Mouse (Mus musculus) small intestine, adult 2 months (tissue): Measurements from ENCODE around the gene Resp18. TPM values are rescaled to one million over a fixed set of nuclear protein-coding genes. Genes with fewer than 3 reads are reported as not detected.

Source experiments
- H3K27ac ChIP-seq: fragments of 200-500 bp; 2 replicates; pipeline ENCODE4 v1.5.1; 2012; ENCODE audit warnings: low read depth, low read length, control low read depth, inconsistent platforms; ENCODE audit not compliant: insufficient read depth
- H3K27me3 ChIP-seq: fragments of 200-500 bp; 2 replicates; pipeline ENCODE4 v1.6.1; 2012; ENCODE audit warnings: mild to moderate bottlenecking, moderate library complexity, low read length, inconsistent platforms; ENCODE audit not compliant: control insufficient read depth, insufficient read depth
- H3K36me3 ChIP-seq: fragments of 200-500 bp; 2 replicates; pipeline ENCODE4 v1.6.1; 2012; ENCODE audit warnings: mild to moderate bottlenecking, low read length, control low read depth, inconsistent platforms; ENCODE audit not compliant: control insufficient read depth, insufficient read depth
- H3K4me1 ChIP-seq: fragments of 200-500 bp; 2 replicates; pipeline ENCODE4 v1.6.1; 2012; ENCODE audit warnings: low read length, inconsistent platforms, mixed read lengths; ENCODE audit not compliant: control insufficient read depth, insufficient read depth, insufficient read length
- H3K4me3 ChIP-seq: fragments of 200-500 bp; 2 replicates; pipeline ENCODE4 v1.5.1; 2012; ENCODE audit warnings: low read depth, mild to moderate bottlenecking, control low read depth, inconsistent platforms, low read length, moderate library complexity
- CTCF ChIP-seq: fragments of 200-500 bp; IDR thresholded peaks from 2 replicates; pipeline ENCODE4 v1.5.1; 2012; ENCODE audit warnings: low read depth, mild to moderate bottlenecking, control low read depth, inconsistent platforms, low read length, moderate library complexity, mixed read lengths; ENCODE audit not compliant: insufficient replicate concordance, insufficient read length; ENCODE audit errors: extremely low read depth
- POLR2A ChIP-seq: fragments of 200-500 bp; IDR thresholded peaks from 2 replicates; pipeline ENCODE4 v1.6.1; 2012; ENCODE audit warnings: low read depth, mild to moderate bottlenecking, control low read depth, inconsistent platforms, low read length, moderate library complexity
- WGBS: fragments of 180-500 bp; shearing (Covaris S2); methylation state at CpG from one replicate; pipeline ENCODE4 v1.1.7; 2018; 5-methylcytosine and 5-hydroxymethylcytosine counted together
- polyA plus RNA-seq: library from polyadenylated mRNA; depleted of rRNA; stranded (reverse); fragments of >200 nt; gene quantifications from 2 replicates; pipeline ENCODE4 v1.2.3, GENCODE M21; 2012

Resp18 gene
- polyA plus RNA-seq, 1 experiment = 6.2 TPM

DNA sequence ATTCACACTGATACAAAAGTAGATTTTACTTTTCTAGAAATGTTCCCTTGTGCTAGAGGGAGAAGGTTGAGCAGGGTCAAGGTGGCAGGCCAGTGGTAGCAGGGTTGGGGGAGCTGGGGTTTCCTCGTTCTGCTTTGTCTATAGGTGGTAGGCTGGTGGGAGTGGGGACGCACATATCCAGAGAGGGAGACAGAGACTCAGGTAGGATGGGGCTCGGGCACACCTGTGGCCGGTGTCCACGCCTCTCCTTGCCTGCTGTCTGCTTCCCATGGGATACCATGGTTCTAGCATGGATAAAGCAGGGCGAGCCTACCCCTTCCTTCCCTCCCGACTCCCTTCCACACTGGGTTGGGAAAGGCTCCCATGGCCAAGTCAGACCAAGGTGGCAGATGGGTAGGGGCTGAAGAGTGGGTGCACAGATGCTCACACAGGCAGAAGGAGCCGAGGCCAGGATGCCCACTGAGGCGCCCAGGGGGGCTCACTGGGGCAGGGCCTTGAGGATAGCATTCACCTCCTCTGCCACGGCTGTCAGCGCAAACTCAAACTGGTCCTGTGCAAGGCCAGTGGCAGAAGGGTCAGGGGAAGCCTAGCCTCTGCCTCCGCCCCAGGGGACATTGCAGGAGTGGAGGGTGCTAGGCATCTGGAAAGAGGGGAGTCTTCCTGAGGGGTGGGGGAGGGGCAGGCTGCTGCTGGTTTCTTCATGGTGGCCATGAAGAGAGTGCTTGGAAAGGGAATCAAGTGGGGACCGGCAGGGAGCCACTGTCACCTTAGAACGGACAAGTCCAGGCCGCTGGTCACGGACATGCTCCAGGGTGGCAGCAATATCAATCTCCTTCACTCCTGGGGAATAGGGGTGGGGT is 30.9 kb downstream of the Resp18 start:
- Histone ChIP-seq H3K4me3 (no peak overlapping the region), H3K27me3 (no peaks in the 10 kb centered on the region), H3K4me1 (peaks cover 10% of the 10 kb centered on the region), H3K36me3 (peaks cover 6% of the 10 kb centered on the region; the same call in 1 of the 2 replicates), H3K27ac (no peak overlapping the region)
- no peak for TF ChIP-seq POLR2A
- WGBS = 86% methylated on average over 16 of the region's 16 CpGs

DNA sequence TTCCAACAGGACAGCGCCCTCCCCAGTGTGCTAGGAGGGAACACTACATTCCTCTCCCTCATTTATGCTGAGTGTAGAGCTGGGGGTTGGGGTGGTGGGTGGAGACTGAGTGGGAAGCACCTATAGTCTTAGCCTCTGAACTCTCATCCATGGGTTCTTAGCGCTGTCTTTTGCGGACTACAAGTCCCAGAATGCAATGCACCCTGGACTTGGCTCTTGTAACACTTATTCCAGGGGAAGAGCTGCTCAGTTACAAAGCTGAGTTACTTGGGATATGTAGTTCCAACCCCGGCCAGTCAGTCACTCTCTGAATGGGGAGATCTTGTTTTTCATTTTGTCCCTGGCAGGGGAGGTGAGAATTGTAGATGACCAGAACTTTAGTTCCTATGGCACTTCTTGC is 33.4 kb downstream of the Resp18 start:
- 39% methylated on average over 4 of the region's 4 CpGs for WGBS
- Histone ChIP-seq H3K4me1 (0 out of 2 replicates have a peak, but pooled peaks cover 5% of the 10 kb centered on the region), H3K27me3 (no peaks in the 10 kb centered on the region), H3K4me3 (no peak overlapping the region), H3K27ac (no peak overlapping the region), H3K36me3 (peaks cover 19% of the 10 kb centered on the region)
- TF ChIP-seq CTCF (no peak), POLR2A (no peak)

DNA sequence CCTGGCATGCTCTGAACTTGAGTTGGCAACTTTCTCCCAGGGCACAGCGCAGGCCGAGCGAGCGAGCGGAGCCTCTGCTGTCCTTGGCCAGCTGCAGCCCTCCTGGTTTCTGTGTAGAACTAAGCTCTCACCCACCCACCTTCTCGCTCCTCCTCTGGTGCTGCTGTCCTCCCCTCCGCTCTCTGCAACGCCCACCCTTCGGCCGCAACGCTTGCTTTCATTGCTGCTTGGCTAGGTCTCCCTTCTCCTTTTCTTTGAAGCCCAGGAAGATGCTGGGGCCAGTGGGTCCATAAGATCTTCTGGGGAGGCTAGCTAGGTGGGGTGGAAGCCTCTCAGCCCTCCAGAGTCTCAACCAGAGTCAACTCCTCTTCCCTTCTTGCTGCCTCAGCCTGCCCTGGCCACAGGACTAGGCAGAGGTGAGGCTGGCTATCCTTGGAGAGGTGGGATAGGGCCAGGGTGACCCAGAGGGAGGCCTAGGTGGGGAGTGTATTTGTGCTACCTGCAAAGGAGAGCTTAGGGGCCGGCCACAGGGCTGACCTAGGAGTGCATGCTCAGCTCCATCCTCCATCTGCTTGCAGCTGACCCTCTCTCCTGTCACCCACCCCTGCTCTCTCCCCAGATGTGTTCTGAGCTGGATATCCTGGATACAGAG is 33.9 kb downstream of the Resp18 start:
- H3K4me1 ChIP-seq = 0 out of 2 replicates have a peak, but pooled peaks cover 5% of the 10 kb centered on the region
- H3K4me3 ChIP-seq = no peak overlapping the region
- WGBS = 93% methylated on average over 12 of the region's 12 CpGs
- no peaks in the 10 kb centered on the region for H3K27me3 ChIP-seq
- TF ChIP-seq CTCF (no peak), POLR2A (no peak)
- H3K36me3 ChIP-seq = peaks cover 25% of the 10 kb centered on the region
- H3K27ac ChIP-seq = no peak overlapping the region

- Histone ChIP-seq H3K4me1 (0 out of 2 replicates have a peak, but pooled peaks cover 2% of the 10 kb centered on the region), H3K27me3 (no peaks in the 10 kb centered on the region), H3K4me3 (no peak overlapping the region), H3K36me3 (peaks cover 25% of the 10 kb centered on the region), H3K27ac (no peak overlapping the region)
- 95% methylated on average over 14 of the region's 14 CpGs for WGBS
- no peak for TF ChIP-seq CTCF
- TF ChIP-seq POLR2A = no peak
Observed at GRCm38 (mm10) chr1:75243411-75243810, 34.8 kb downstream of the Resp18 start.

- no peak overlapping the region for H3K4me3 ChIP-seq
- H3K36me3 ChIP-seq = peaks cover 25% of the 10 kb centered on the region
- peaks cover 5% of the 10 kb centered on the region; the same call in 1 of the 2 replicates for H3K4me1 ChIP-seq
- WGBS = 90% methylated on average over 10 of the region's 10 CpGs
- no peak overlapping the region for H3K27ac ChIP-seq
- H3K27me3 ChIP-seq = no peaks in the 10 kb centered on the region
- TF ChIP-seq POLR2A (no peak), CTCF (no peak)
Observed at GRCm38 (mm10) chr1:75239591-75239990, 38.6 kb downstream of the Resp18 start.

DNA sequence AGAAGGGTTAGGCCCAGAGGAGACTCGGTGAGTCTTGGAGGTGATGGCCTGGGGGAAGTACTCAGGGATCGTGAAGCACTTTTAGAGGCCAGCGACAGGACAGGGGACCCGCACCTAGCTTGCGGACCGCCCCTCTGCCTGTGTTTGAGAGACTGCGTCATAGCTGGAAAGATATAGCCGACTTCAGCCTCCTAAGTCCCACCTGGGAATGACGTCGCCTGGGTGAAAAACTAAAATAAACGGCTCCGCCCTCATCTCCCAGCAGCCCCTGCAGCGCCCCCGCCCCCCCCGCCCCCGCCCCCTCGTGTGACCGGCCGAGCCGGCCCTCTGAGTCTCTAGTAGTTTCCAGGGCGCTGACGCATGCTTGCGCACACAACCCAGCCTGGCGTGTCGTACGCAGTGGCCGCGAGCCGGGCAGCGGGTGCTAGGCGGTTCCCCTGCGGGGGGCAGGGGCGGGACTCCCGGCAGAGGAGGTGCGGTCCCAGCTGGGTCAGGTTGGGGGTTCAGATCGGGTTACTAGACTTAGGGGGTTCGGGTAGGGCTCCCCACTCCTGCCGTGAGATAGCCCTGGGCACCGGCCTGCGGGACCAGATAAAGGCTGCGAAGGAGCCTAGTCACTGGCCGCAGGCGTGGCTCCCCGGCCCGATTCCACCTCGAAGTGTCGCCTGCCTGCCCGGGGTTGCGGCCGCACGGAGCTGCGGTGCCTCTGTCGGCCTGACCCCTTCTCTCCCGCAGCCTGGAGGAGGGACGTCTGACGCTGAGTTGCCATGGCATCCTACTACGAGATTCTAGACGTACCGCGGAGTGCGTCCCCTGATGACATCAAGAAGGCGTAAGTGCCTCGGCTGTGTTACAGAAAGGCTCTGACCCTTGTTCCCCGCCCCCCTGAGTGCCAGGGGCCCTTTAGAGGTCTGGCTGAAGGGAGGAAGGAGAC is 41.8 kb downstream of the Resp18 start, which contains the start of gene Dnajb2:
Gene Dnajb2, plus strand, starts transcription at position 290 of the 934 bp plus-strand sequence.
- no peaks in the 10 kb centered on the region for H3K27me3 ChIP-seq
- H3K36me3 ChIP-seq = peaks cover 17% of the 10 kb centered on the region
- WGBS = under 1% methylated on average over 63 of the region's 64 CpGs

More for the DNA sequence above, 41.8 kb downstream of the Resp18 start, which contains the start of gene Dnajb2:
- H3K4me1 ChIP-seq = peaks cover 8% of the 10 kb centered on the region; the same call in 1 of the 2 replicates
- peak within 1 kb of the TSS; percentile 91 for H3K27ac ChIP-seq
- H3K4me3 ChIP-seq = peak within 1 kb of the TSS; percentile 99
- peak; percentile 72 for TF ChIP-seq POLR2A
- TF ChIP-seq CTCF = no peak
